Mouse (Mus musculus) hindbrain, embryonic 11.5 days (tissue): ENCODE data around the gene Fgf22. TPM values are rescaled to one million over a fixed set of nuclear protein-coding genes. Genes with fewer than 3 reads are reported as not detected.

Experiments used
- ATAC-seq: fragments of 200-750 bp; cut with Nextera tagmentation; 2 replicates; pipeline ENCODE4 v1.8.0; 2017; ENCODE audit warnings: mild to moderate bottlenecking, moderate TSS enrichment, moderate library complexity; ENCODE audit not compliant: low FRiP score
- DNase-seq: peaks from one replicate; pipeline ENCODE4 v3.0.0-alpha.2; 2015; ENCODE audit warnings: low spot score
- H3K27ac ChIP-seq: fragments of 300-500 bp; sonication (generic); 2 replicates; pipeline ENCODE4 v1.5.1; 2014; ENCODE audit warnings: mild to moderate bottlenecking, low read depth, low read length
- H3K27me3 ChIP-seq: fragments of 300-500 bp; sonication (generic); 2 replicates; pipeline ENCODE4 v1.6.1; 2014; ENCODE audit warnings: mild to moderate bottlenecking, low read length, moderate library complexity, mixed read lengths; ENCODE audit not compliant: control insufficient read depth, insufficient read depth
- H3K36me3 ChIP-seq: fragments of 300-500 bp; sonication (generic); 2 replicates; pipeline ENCODE4 v1.6.1; 2014; ENCODE audit warnings: mild to moderate bottlenecking, low read length, moderate library complexity, mixed read lengths; ENCODE audit not compliant: control insufficient read depth, insufficient read depth
- H3K4me1 ChIP-seq: fragments of 300-500 bp; sonication (generic); replicated peaks from 2 replicates; pipeline ENCODE4 v1.6.1; 2014; ENCODE audit warnings: low read length, mixed read lengths; ENCODE audit not compliant: control insufficient read depth, insufficient read depth
- H3K4me2 ChIP-seq: fragments of 300-500 bp; sonication (generic); replicated peaks from 2 replicates; pipeline ENCODE4 v1.6.1; 2014; ENCODE audit warnings: mild to moderate bottlenecking, low read depth, low read length
- H3K4me3 ChIP-seq: fragments of 300-500 bp; sonication (generic); 2 replicates; pipeline ENCODE4 v1.5.1; 2014; ENCODE audit warnings: low read depth, low read length
- H3K9ac ChIP-seq: fragments of 300-500 bp; sonication (generic); 2 replicates; pipeline ENCODE4 v1.6.1; 2014; ENCODE audit warnings: low read depth, low read length
- H3K9me3 ChIP-seq: fragments of 300-500 bp; sonication (generic); 2 replicates; pipeline ENCODE4 v1.6.1; 2016; ENCODE audit warnings: low read length; ENCODE audit not compliant: control insufficient read depth
- WGBS: fragments of 180-500 bp; shearing (Covaris S2); extraction: QIAGEN DNeasy Blood & Tissue Kit; methylation state at CpG from one replicate; pipeline ENCODE4 v1.1.7; 2014; 5-methylcytosine and 5-hydroxymethylcytosine counted together
- polyA plus RNA-seq: library from polyadenylated mRNA; unstranded; fragments of >200 nt; fragmentation: Nextera tagmentation; extraction: Ambion mirVana; gene quantifications from 2 replicates; pipeline ENCODE4 v1.2.1, GENCODE M21; 2014

Fgf22 gene
- polyA plus RNA-seq, 1 experiment from 2014 or later = 0.48 TPM

DNA sequence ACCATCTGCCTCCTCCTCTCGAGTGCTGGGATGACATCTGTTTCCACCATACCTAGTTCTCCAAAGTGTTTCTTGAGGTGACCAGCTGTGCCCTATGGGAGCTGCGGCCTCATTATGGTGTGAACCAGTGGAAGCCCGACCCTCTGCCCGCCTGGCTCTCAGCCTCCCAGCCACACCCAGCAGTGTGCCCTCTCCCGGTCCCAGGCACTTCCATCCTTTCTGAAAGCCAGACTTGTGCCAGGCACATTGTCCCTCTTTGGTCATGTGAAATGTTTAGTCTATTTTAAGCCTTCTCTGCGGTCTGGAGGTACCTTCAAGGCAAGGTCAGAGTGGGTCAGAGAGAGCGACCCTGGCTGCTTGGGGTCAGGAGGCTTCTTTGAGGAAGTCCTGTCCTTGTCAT, 31.2 kb upstream of the Fgf22 start:
- H3K4me3 ChIP-seq = no peak overlapping the region
- DNase-seq (no peak), ATAC-seq (no peak)
- H3K4me2 ChIP-seq = no peak overlapping the region
- H3K27ac ChIP-seq = no peak overlapping the region
- no peak overlapping the region for H3K9ac ChIP-seq
- WGBS = 78% methylated on average over 7 of the region's 7 CpGs
- no peaks in the 10 kb centered on the region for H3K9me3 ChIP-seq
- peaks cover 7% of the 10 kb centered on the region for H3K27me3 ChIP-seq
- H3K36me3 ChIP-seq = no peaks in the 10 kb centered on the region
- no peaks in the 10 kb centered on the region for H3K4me1 ChIP-seq

GRCm38 (mm10) chr10:79726090-79726489, 28.8 kb upstream of the Fgf22 start:
- Histone ChIP-seq H3K9ac (no peak overlapping the region), H3K4me3 (no peak overlapping the region), H3K4me1 (no peaks in the 10 kb centered on the region), H3K4me2 (no peak overlapping the region), H3K36me3 (no peaks in the 10 kb centered on the region), H3K9me3 (no peaks in the 10 kb centered on the region), H3K27me3 (no peaks in the 10 kb centered on the region), H3K27ac (no peak overlapping the region)
- WGBS = 34% methylated on average over 11 of the region's 11 CpGs
- no peak for ATAC-seq
- DNase-seq = peak; percentile 44

DNA sequence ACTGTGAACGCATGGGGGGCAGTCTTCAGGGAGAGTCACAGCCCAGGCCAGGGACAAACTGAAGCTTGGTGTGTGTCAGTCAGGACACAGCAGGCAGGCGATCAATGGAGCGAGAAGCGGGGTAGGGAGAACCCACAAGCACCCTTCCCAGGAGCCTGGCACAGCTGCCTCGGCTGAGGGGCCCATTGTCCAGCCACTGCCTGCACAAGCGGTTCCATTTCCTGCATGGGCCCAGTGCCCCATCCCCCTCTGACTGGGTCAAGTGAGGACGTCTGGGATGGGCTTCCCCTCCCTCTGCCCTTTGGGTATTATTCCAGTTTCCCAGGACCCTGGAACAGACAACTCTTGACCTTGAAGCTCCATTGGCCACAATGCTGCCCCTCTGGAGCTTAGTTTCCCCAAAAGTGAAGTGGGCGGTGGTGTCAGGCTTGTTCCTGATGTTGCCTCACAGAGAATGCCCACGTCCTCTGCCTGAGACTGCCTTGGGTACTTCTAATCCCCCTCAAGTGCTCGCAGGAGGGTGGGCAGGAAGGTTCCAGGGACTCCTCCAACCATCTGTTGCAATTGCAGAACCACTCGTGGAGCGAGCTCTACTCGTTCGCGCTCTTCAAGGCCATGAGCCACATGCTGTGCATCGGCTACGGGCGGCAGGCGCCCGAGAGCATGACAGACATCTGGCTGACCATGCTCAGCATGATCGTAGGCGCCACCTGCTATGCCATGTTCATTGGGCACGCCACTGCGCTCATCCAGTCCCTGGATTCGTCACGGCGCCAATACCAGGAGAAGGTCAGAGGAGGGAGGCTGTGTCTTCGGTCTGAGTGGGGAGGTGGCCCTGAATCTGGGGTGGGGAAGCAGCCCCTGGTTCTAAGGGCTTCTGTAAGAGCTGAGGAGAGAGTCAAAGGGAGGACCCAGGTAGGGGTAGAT, 26.3 kb upstream of the Fgf22 start:
- H3K4me2 ChIP-seq = no peak overlapping the region
- 75% methylated on average over 28 of the region's 28 CpGs for WGBS
- ATAC-seq (no peak), DNase-seq (no peak)
- no peak overlapping the region for H3K9ac ChIP-seq
- H3K27ac ChIP-seq = no peak overlapping the region
- H3K9me3 ChIP-seq = no peaks in the 10 kb centered on the region
- no peaks in the 10 kb centered on the region for H3K27me3 ChIP-seq
- H3K4me1 ChIP-seq = no peaks in the 10 kb centered on the region
- H3K36me3 ChIP-seq = no peaks in the 10 kb centered on the region
- no peak overlapping the region for H3K4me3 ChIP-seq

DNA sequence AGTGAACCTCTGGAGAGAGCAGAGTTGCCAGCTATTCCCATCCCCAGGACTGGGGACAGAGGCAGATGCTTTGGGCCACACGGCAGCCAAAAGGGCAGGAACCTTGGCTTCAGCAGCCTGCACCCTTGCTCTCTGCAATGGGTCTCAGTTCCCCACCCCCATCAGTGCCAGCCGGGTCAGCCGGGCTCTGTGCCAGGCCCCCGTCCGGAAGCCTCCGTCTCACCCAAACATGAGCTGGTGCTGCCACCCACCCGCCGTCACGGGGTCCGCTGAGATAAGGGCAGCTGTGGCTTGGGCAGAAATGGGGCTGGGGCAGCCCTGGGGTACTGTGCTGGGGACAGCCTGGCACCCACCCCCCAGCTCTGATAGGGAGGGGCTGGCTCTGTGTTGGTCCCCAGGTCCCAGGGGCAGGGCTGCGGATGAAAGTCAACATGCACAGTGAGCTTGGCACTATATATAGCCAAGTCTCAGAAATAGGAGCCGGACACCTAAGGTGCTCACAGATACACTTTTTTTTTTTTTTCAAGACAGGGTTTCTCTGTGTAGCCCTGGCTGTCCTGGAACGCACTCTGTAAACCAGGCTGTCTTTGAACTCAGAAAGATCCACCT, 25.4 kb upstream of the Fgf22 start:
- H3K9me3 ChIP-seq = no peaks in the 10 kb centered on the region
- no peaks in the 10 kb centered on the region for H3K27me3 ChIP-seq
- peaks cover 2% of the 10 kb centered on the region; the same call in 1 of the 2 replicates for H3K36me3 ChIP-seq
- ATAC-seq (no peak), DNase-seq (no peak)
- H3K4me3 ChIP-seq = no peak overlapping the region
- H3K27ac ChIP-seq = no peak overlapping the region
- WGBS = 91% methylated on average over 13 of the region's 13 CpGs
- no peak overlapping the region for H3K9ac ChIP-seq
- H3K4me2 ChIP-seq = no peak overlapping the region
- no peaks in the 10 kb centered on the region for H3K4me1 ChIP-seq

GRCm38 (mm10) chr10:79732500-79732899, 22.4 kb upstream of the Fgf22 start:
- peak; percentile 51 for DNase-seq
- Histone ChIP-seq H3K4me3 (no peak overlapping the region), H3K27me3 (peaks cover 7% of the 10 kb centered on the region), H3K4me1 (no peaks in the 10 kb centered on the region), H3K9ac (no peak overlapping the region), H3K27ac (no peak overlapping the region), H3K9me3 (no peaks in the 10 kb centered on the region), H3K4me2 (no peak overlapping the region), H3K36me3 (peaks cover 10% of the 10 kb centered on the region)
- ATAC-seq = no peak
- WGBS = 100% methylated on average over 1 of the region's 1 CpGs

DNA sequence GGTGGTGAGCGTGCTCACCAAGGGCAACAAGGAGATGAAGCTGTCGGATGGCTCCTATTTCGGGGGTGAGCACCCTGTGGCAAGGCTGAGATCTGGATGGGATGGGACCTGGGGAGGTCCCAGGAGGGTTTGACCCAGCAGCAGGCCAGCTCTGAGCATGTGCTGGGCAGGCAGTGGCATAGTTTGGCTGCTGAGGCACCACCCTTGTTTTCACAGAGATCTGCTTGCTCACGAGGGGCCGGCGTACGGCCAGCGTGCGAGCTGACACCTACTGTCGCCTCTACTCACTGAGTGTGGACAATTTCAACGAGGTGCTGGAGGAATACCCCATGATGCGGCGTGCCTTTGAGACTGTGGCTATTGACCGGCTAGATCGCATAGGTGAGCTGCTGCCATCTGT, 21.0 kb upstream of the Fgf22 start:
- Histone ChIP-seq H3K4me3 (no peak overlapping the region), H3K9me3 (no peaks in the 10 kb centered on the region), H3K4me2 (no peak overlapping the region), H3K27me3 (peaks cover 7% of the 10 kb centered on the region), H3K4me1 (no peaks in the 10 kb centered on the region), H3K9ac (no peak overlapping the region), H3K27ac (no peak overlapping the region), H3K36me3 (peaks cover 17% of the 10 kb centered on the region)
- DNase-seq (no peak), ATAC-seq (no peak)
- WGBS = 94% methylated on average over 15 of the region's 15 CpGs

GRCm38 (mm10) chr10:79735361-79735760, 19.5 kb upstream of the Fgf22 start:
- Histone ChIP-seq H3K36me3 (peaks cover 32% of the 10 kb centered on the region), H3K9me3 (no peaks in the 10 kb centered on the region), H3K4me1 (no peaks in the 10 kb centered on the region), H3K4me3 (no peak overlapping the region), H3K27me3 (peaks cover 7% of the 10 kb centered on the region), H3K4me2 (no peak overlapping the region), H3K27ac (no peak overlapping the region), H3K9ac (no peak overlapping the region)
- no peak for ATAC-seq
- 20% methylated on average over 30 of the region's 52 CpGs for WGBS
- DNase-seq = peak; percentile 37

GRCm38 (mm10) chr10:79736706-79737105, 18.2 kb upstream of the Fgf22 start:
- no peak overlapping the region for H3K4me2 ChIP-seq
- 95% methylated on average over 14 of the region's 14 CpGs for WGBS
- DNase-seq (no peak), ATAC-seq (no peak)
- no peak overlapping the region for H3K4me3 ChIP-seq
- peaks cover 36% of the 10 kb centered on the region for H3K36me3 ChIP-seq
- no peak overlapping the region for H3K9ac ChIP-seq
- H3K27ac ChIP-seq = no peak overlapping the region
- H3K9me3 ChIP-seq = no peaks in the 10 kb centered on the region
- peaks cover 7% of the 10 kb centered on the region for H3K27me3 ChIP-seq
- H3K4me1 ChIP-seq = no peaks in the 10 kb centered on the region

- DNase-seq (peak; percentile 52), ATAC-seq (no peak)
- no peak overlapping the region for H3K4me2 ChIP-seq
- H3K9ac ChIP-seq = no peak overlapping the region
- H3K27ac ChIP-seq = no peak overlapping the region
- H3K36me3 ChIP-seq = peaks cover 36% of the 10 kb centered on the region
- no peak overlapping the region for H3K4me3 ChIP-seq
- WGBS = 88% methylated on average over 10 of the region's 10 CpGs
- no peaks in the 10 kb centered on the region for H3K9me3 ChIP-seq
- H3K27me3 ChIP-seq = peaks cover 7% of the 10 kb centered on the region
- no peaks in the 10 kb centered on the region for H3K4me1 ChIP-seq
Observed at GRCm38 (mm10) chr10:79738259-79738658, 16.6 kb upstream of the Fgf22 start.
